Mouse (Mus musculus): ENCODE results near the gene Atxn2l.

Atxn2l gene

DNA sequence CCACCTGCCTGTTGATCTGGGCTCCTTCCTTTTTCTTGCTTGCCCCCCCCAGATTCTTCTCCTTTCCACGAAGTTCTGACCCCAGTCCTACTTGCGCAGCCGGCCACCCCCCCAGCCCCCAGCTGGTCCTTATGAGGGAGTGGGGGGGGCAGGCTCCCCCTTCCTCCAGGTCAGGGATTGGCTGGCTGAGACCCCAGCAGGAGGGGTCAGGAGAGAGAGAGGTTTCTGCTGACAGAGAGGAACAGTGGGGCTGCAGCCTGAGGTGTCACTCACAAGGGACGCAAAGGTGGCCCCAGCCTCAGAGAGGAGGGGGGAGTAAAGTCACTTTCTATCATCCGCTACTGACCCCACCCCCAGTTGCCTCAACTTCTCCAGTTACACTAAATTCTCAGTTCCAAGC lies 40.2 kb downstream of the Atxn2l start, which contains the start of gene Atp2a1:
TSS of gene Atp2a1 (minus strand) at position 105 of the 400 bp plus-strand sequence.
- DNase-seq (ENCODE audit: inconsistent ontology term): no peak

DNA sequence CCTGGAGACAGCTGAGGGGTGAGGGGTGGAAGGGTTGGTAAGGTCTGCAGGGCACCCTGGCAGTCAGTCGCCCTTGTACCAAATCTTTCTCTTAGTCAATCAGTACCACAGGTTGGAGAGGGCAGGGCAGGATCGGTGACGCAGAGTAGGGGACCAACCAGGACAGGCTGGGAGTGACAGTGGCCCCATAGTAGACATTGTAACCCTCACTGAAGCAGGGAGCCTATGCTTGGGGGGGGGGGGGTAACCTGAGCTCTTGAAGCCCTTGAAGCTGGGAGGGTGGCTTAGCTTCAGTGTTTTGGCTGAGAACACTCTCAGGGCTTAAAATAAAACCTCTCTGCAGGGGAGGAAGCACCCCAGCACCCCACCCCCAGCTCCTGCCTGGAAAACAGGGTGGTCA lies 41.6 kb downstream of the Atxn2l start:
- DNase-seq (ENCODE audit: inconsistent ontology term): no peak

DNA sequence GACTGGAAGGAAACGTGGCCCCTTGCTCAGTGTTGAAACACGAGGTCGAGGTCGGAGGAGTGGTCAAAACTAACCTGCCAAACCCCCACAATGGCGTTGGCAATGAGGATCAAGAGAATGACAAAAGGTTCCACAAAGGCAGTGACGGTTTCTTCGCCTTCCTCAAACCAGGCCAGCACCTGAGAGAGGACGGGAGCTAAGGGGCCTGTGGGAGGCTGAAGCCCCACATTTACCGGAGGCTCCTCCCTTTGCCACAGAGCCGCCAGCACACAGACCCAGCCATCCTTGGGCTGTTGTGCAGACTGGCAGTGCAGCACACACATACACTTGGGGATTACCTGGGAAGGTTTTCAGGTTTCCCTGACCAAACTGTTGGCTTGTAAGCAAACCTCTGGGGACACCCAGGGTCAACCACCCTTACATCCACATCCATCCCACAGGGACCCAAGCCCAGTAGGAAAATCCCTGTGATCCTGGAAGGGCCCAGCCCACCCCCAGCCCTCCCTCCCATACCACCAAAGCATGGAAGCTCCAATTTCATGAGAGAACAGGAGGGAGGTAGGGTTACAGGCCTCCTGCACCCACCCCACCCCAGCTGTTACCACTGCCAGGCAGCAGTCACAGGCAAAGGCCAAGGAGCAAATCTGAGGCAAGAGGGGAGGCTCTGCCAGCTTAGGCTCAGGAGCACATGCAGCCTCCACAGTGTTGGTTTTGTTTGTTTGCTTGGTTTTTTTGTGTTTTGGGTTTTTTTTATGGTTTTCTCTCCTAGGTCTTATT lies 42.4 kb downstream of the Atxn2l start:
- no peak for DNase-seq (ENCODE audit: inconsistent ontology term)

DNA sequence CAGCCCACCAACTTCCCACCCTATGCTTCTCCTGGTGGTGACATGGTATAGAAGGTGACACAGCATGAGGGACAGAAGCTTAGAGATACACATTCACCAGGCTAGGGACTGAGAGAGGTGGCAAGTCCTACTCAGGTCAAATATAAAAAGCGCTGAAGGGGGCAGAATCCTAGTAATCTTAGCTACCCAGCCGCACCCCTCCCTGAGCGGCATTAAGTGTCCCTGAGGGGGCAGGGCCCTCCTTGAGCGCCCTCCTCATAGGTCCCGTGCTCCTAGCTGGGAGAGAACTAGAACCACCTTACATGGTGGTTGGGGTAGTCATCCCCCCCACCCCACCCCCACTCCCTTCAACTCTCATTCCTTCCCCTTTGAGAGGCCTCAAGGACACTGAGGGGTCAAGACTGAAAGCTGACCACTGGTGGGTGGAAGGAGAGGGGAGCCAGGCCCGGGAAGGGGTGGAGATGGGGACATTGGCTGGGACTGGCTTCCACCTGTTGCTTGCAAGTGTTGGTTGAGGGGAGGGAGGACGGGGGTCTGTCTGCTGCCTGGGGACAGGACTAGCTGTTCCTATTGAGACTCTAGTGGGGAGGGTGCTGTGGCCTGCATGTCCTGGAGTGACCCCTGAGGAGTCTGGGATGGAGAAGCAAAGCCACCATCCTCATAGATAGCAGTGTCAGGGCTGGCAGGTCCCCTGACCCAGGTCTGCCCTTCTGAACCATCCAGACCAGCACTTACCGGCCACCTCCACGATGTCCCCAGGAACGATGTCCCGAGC lies 44.2 kb downstream of the Atxn2l start:
- no peak for DNase-seq (ENCODE audit: inconsistent ontology term)

DNA sequence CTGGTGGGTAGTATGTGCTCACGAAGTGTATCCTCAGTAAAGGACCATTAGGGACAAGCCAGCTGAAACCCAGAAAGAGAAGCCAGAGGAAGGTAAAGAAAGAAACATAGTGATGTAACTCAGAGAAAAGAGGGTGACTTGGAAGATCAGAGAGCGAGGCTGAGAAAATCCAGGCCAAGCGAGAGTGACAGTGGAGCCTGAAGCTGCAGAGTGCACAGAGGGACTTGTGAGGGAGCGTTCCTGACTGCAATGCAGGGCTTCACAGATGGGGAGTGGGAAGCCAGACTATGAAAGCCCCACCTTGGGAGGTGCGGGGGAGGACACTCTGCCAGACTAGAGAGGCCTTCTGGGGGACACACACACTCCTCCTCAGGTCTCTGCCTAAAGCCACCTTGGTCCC lies 45.0 kb downstream of the Atxn2l start:
- DNase-seq (ENCODE audit: inconsistent ontology term): no peak

DNA sequence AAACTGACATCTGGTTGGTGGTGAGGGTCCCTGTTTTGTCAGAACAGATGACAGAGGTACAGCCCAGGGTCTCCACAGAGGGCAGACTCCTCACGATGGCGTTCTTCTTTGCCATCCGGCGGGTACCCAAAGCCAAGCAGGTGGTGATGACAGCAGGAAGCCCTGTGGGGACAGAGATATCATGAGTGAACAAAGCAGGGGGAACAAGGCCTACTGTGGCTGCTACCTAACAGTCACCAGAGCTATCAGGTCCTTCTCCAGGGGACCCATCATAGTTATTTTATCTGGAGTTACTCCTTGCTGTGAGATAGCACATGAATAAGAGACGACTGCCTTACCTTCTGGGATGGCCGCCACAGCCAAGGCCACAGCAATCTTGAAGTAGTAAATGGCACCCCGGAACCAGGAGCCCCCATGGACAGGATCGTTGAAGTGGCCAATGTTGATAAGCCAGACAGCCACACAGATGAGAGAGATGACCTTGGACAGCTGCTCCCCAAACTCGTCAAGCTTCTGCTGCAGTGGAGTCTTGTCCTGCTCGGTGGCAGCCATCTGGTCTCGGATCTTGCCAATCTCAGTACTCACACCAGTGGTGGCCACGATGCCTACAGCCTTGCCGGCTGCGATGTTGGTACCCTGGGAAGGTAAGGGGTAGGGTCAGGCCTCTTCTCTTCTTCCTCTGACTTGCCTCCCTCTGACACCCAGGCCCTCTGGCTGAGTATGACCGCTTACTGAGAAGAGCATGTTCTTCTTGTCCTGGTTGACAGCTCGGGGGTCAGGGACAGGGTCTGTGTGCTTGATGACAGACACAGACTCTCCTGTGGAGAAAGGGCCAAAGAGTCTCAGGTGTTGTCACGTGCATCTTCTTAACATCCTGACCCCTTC lies 46.6 kb downstream of the Atxn2l start:
- DNase-seq (ENCODE audit: inconsistent ontology term): no peak

DNA sequence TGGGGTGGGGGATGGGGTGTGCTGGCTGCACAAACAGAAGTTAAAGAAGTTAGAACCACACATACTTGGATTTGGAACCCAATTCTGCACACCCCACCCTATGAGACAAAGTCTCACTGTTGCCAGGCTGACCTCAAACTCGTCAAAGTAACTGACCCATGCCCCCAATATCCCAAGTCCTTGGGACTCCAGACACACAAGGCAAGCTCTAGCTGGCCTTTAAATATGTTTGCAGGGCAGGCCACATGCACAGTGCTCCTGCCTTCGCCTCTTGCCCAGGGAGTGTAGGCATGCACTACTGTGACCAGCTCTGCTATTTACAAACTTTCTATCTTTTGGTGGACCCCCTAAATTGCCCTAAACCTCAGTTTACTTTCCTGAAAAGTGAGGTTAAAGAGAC lies 48.0 kb downstream of the Atxn2l start:
- DNase-seq (ENCODE audit: inconsistent ontology term): no peak

DNA sequence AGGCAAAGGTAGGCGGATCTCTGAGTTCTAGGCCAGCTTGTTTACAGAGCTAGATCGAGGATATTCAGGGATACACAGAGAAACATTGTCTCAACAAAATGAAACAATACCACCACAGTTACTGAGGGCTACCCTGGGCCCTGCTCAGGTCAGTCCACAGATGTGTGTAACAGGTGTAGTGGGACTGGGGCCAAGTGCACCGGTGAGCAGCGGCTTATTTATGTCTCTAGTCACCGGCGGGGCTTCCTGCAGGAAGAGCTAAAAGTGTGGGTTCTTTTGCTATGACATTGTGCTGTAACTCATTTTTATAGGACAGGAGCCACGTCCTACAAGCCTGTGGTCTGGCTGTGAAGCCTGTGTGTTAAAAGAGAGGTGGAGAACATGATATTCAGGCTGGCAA lies 49.4 kb downstream of the Atxn2l start:
- no peak for DNase-seq (ENCODE audit: inconsistent ontology term)

DNA sequence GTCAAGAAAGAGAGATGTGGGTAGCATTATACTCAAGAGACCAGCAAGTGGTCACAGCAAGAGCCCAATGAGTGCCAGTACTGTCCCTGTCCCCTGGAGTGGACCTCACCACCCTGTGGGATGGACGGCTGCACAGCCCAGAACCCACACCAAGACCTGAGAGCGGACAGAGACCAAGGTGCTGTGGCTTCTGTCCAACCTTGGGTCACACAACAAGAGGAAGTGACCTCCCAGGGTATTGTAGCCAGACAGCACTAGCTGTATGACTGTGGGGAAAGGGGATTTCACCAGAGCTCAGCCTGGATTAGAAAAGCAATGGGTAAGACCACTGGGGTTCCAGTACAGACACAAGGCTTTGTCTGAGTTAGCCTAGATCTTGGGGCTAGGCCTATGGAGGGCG lies 51.0 kb downstream of the Atxn2l start:
- DNase-seq (ENCODE audit: inconsistent ontology term): no peak

DNA sequence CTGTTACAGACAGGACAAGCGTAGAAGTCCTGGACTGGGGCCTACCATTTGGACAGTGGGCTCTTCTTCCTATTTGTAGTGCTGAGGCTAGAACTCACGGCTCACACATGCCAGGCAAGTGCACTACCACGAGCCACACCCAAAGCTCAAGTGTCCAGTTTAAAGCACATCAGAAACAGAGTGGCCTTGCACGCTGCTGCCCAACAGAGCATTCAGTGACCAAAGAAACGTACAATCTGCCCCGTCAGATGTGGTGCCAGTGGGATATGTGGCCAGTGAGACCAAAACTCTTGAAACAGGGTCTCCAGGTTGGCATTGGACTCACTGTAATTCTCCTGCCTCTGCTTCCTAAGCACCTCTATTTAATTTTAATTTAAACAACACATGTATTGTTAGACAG lies 52.6 kb downstream of the Atxn2l start:
- DNase-seq (ENCODE audit: inconsistent ontology term): no peak

DNA sequence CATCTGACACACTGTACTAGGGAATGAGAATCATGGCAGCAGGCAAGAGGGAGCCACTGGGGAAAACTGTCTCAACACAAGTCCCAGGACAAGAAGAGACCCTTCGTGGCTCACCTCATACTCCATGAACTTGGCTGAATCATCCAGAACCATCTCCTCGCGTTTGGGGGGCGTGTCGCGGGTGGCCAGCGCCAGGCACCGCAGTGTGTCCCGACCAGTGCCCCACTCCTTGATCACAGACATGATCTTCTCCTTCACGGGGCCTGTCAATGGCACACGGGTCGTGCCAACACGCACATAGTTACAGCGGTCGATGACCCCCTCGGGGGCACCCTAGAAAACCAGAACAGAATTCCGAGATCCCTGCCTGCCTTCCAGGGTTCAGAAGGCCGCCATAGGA lies 53.2 kb downstream of the Atxn2l start:
- no peak for DNase-seq (ENCODE audit: inconsistent ontology term)

DNA sequence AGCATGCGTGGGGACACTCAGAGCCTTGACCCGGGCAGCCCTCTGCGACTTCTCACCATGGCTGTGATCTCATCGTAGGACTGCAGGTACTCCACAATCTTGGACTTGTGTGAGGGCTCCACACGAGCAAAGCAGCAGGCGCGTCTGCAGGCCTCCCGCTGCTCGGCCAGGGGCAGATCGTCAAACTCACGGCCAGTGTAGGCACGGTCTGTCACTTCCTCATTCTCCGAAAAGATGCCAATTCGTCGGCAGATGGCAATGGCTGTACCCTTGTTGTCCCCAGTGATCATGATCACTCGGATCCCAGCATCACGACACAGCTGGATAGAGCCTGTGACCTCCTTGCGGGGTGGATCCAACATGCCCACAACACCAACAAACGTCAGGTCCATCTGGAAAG lies 54.8 kb downstream of the Atxn2l start:
- no peak for DNase-seq (ENCODE audit: inconsistent ontology term)

DNA sequence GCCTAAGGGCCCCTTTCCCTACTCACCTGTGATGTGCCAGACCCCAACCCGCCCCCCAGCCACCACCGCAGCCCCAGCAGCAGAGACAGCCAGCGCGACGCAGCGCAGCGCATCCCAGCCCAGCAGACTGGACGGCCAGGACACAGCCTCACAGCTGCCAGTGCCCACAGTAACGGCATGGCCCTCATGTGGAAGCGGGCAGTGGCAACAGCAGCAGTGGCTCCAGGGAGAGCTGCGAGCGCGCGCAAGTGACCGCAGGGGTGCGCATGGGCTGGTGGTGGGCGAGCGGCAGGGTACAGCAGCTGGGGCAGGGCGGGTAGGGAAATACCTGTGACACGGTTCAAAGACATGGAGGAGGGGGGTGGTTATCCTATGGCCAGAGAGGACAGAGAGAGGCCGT lies 57.0 kb downstream of the Atxn2l start:
- no peak for DNase-seq (ENCODE audit: inconsistent ontology term)

DNA sequence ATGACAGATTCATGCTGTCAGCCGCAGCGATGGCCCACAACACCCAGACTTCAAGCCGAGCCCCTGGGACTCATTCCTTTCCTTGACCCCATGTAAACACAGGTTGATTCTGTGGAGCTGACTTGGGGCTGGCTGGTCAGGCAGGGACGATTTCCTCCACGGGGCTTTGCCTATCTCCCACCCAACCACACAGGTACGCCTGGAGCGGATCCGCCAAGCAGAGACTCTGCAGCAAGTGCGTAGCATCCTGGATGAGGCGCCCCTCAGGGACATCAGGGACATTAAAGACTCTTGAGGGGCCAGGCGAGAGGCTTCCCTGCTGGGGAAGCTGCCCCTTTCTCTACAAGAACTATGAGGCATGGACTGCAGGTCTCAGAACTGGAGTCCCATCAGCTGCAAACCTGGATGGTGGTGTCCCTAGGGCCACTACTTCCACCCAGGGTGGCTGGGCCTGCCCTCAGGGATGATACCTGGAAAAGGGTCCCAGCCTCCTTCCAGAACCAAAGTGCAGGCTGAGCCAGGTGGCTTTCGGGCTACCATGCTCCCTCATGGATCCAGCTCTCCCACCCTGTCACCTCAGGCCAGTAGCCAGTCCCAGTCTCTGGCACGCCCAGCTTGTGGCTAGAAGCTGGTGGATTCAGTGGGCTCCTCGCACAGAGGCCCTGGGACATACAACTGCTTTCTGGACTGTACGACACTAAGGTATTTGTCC lies 58.0 kb downstream of the Atxn2l start:
- no peak for DNase-seq (ENCODE audit: inconsistent ontology term)

DNA sequence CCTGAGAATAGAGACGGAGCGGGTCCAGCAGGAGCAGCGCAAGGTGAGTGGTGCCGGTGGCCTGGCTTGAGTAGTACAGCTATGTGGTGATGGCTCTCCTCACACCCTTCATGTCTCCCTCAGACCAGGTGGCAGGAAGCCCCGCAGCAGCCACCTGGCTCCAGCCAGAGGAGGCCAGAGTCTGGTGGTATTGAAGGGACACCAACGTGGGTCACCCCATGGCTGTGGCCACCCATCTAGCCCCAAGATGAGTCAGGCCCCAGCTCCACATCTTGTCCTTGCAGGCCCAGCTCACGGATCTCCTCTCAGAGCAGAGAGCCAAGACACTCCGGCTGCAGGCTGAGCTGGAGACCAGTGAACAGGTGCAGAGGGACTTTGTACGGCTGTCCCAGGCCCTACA lies 58.7 kb downstream of the Atxn2l start:
- DNase-seq (ENCODE audit: inconsistent ontology term): no peak

DNA sequence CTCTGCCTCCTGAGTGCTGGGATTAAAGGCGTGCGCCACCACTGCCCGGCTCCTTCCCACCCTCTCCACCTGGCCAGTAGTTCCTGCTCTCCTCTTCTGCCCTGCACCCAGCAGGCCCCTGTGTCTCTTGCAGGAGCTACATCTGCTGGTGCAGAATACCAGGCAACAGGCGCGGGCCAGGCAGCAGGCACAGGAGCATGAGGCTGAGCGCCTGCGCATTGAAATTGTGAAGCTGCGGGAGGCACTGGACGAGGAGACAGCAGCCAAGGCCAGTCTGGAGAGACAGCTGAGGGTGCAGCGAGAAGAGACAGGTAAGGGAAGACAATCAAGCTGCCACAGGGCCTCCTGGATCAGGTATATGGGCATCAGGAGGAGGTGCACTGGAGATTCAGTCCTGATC lies 59.2 kb downstream of the Atxn2l start:
- no peak for DNase-seq (ENCODE audit: inconsistent ontology term)
